Mouse (Mus musculus) gastrocnemius, postnatal 14 days (tissue): Measurements from ENCODE around the gene 9530077C05Rik. TPM values are rescaled to one million over a fixed set of nuclear protein-coding genes. Genes with fewer than 3 reads are reported as not detected.

ENCODE experiments used
- total RNA-seq, 2 experiments: library from RNA; stranded (reverse); gene quantifications; 2 replicates each; pipeline ENCODE4 v1.2.3; 2021

9530077C05Rik gene
- total RNA-seq, 2 experiments from 2014 or later: 0.33 to 0.39 TPM

Other genes starting within 250 kb of the 9530077C05Rik start
- not detected for gene Zfp872, start 223.4 kb upstream of the 9530077C05Rik start, total RNA-seq
- 1 to 10 TPM; 7.8 TPM for gene Zfp809, start 185.8 kb upstream of the 9530077C05Rik start, total RNA-seq
- under 1 TPM in 1 of 2 experiments, not detected in 1; 0.08 TPM for gene Zfp599, start 151.6 kb upstream of the 9530077C05Rik start, total RNA-seq
- 1 to 10 TPM; 1.4 to 1.6 TPM for gene Zfp810, start 103.9 kb upstream of the 9530077C05Rik start, total RNA-seq
- gene Anln, start 22.3 kb upstream of the 9530077C05Rik start, total RNA-seq: 1 to 10 TPM; 4.9 to 5.1 TPM
- gene Gm17545, start 42.8 kb downstream of the 9530077C05Rik start, total RNA-seq: not detected
- 10 to 100 TPM; 19.5 to 23.6 TPM for gene Rp9, start 58.2 kb downstream of the 9530077C05Rik start, total RNA-seq
- gene Bbs9, start 64.2 kb downstream of the 9530077C05Rik start, total RNA-seq: 1 to 10 TPM; 8.2 to 9.4 TPM